Mouse (Mus musculus) heart, embryonic 14.5 days (tissue): Measurements from ENCODE around the gene Elmo2. TPM values are rescaled to one million over a fixed set of nuclear protein-coding genes. Genes with fewer than 3 reads are reported as not detected.

Experiments used
- ATAC-seq: fragments of 200-750 bp; cut with Nextera tagmentation; 2 replicates; pipeline ENCODE4 v1.8.0; 2017; ENCODE audit warnings: low read depth, moderate TSS enrichment; ENCODE audit not compliant: insufficient number of reproducible peaks, insufficient read depth, low FRiP score
- H3K27ac ChIP-seq, 2 experiments: fragments of 200-500 bp in 1 of 2; fragments of 300-500 bp in 1 of 2; sonication (generic) in 1 of 2; replicated peaks in 1 of 2; 2 replicates each; pipeline ENCODE4 v1.5.1; 2012 to 2014; ENCODE audit warnings: low read depth in 2 of 2, low read length in 2 of 2, control low read depth in 1 of 2, mild to moderate bottlenecking in 1 of 2, mixed read lengths in 1 of 2; ENCODE audit not compliant: control insufficient read depth in 1 of 2, insufficient read depth in 1 of 2
- H3K27me3 ChIP-seq: fragments of 300-500 bp; sonication (generic); 2 replicates; pipeline ENCODE4 v1.6.1; 2014; ENCODE audit warnings: mild to moderate bottlenecking, low read length, control low read depth; ENCODE audit not compliant: control insufficient read depth, insufficient read depth
- H3K36me3 ChIP-seq: fragments of 300-500 bp; sonication (generic); 2 replicates; pipeline ENCODE4 v1.6.1; 2014; ENCODE audit warnings: mild to moderate bottlenecking, control low read depth, low read length, mixed read lengths; ENCODE audit not compliant: control insufficient read depth, insufficient read depth
- H3K4me1 ChIP-seq, 2 experiments: fragments of 200-500 bp in 1 of 2; fragments of 300-500 bp in 1 of 2; sonication (generic) in 1 of 2; 2 replicates each; pipeline ENCODE4 v1.6.1; 2012 to 2014; ENCODE audit warnings: low read length in 2 of 2, control low read depth in 1 of 2, mixed read lengths in 1 of 2; ENCODE audit not compliant: control insufficient read depth in 2 of 2, insufficient read depth in 2 of 2
- H3K4me2 ChIP-seq: fragments of 300-500 bp; sonication (generic); 2 replicates; pipeline ENCODE4 v1.6.1; 2014; ENCODE audit warnings: mild to moderate bottlenecking, low read length
- H3K4me3 ChIP-seq, 2 experiments: fragments of 200-500 bp in 1 of 2; fragments of 300-500 bp in 1 of 2; sonication (generic) in 1 of 2; 2 replicates each; pipeline ENCODE4 v1.5.1; 2012 to 2014; ENCODE audit warnings: low read length in 2 of 2, mild to moderate bottlenecking in 2 of 2, control low read depth in 1 of 2, low read depth in 1 of 2, moderate library complexity in 1 of 2; ENCODE audit not compliant: control insufficient read depth in 1 of 2, insufficient read depth in 1 of 2
- H3K9ac ChIP-seq: fragments of 300-500 bp; sonication (generic); 2 replicates; pipeline ENCODE4 v1.6.1; 2014; ENCODE audit warnings: mild to moderate bottlenecking, low read length
- H3K9me3 ChIP-seq: fragments of 300-500 bp; sonication (generic); 2 replicates; pipeline ENCODE4 v1.6.1; 2016; ENCODE audit warnings: low read length, control low read depth; ENCODE audit not compliant: control insufficient read depth
- WGBS: fragments of 180-500 bp; shearing (Covaris S2); extraction: QIAGEN DNeasy Blood & Tissue Kit; methylation state at CpG from one replicate; pipeline ENCODE4 v1.1.7; 2014; 5-methylcytosine and 5-hydroxymethylcytosine counted together
- polyA plus RNA-seq: library from polyadenylated mRNA; unstranded; fragments of >200 nt; fragmentation: Nextera tagmentation; extraction: Ambion mirVana; gene quantifications from 2 replicates; pipeline ENCODE4 v1.2.1, GENCODE M21; 2014

The Elmo2 gene
- polyA plus RNA-seq, 1 experiment from 2014 or later: 40.1 TPM

DNA sequence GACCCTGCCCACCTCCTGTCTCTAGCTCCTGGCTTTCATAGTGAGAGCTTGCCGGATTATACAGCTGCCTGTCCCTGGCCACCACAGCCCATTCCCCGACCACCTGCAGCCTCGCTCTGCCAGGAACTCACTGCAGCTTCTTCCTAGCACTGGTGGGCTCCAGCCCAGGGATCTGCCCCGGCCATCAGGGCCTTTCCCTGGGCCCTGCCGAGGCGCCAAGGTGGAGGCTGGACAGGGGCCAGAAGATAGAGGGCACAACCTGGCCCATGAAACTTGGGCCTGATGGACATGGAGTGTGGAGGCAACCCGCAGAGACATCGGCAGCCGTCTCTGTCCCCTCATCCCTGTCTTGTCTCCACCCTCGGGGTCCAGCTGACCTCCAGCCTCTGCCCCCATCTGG, 70.1 kb downstream of the Elmo2 start:
- Histone ChIP-seq H3K9ac (no peak overlapping the region), H3K4me3 (no peak overlapping the region), H3K36me3 (no peaks in the 10 kb centered on the region), H3K4me2 (no peak overlapping the region), H3K27ac (no peak overlapping the region), H3K4me1 (no peaks in the 10 kb centered on the region), H3K9me3 (no peaks in the 10 kb centered on the region), H3K27me3 (peaks cover 68% of the 10 kb centered on the region)
- 63% methylated on average over 10 of the region's 10 CpGs for WGBS
- no peak for ATAC-seq

DNA sequence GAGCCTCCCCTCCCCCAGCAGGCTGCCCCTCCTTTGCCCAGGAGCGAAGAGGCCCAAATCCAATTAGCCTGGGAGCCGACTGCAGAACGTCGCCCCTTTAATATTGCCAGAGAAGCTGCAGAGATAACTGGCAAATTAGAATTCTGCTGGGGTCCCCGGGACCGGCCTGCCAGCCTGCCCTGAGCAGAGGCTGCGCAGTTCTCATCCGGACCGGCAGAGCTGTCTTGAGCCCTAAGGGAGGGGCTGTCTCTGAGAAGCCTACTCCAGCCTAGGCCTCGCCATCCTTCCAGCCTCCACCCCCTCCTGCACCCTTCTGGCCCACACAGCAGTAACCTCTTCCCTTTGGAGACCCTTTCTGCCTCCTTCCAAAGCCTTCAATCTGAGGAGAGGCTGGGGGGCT, 72.4 kb downstream of the Elmo2 start:
- Histone ChIP-seq H3K9ac (no peak overlapping the region), H3K27me3 (peaks cover 82% of the 10 kb centered on the region), H3K9me3 (no peaks in the 10 kb centered on the region), H3K4me2 (no peak overlapping the region), H3K27ac (no peak overlapping the region), H3K4me1 (no peaks in the 10 kb centered on the region), H3K4me3 (no peak overlapping the region), H3K36me3 (no peaks in the 10 kb centered on the region)
- no peak for ATAC-seq
- 7% methylated on average over 10 of the region's 10 CpGs for WGBS

DNA sequence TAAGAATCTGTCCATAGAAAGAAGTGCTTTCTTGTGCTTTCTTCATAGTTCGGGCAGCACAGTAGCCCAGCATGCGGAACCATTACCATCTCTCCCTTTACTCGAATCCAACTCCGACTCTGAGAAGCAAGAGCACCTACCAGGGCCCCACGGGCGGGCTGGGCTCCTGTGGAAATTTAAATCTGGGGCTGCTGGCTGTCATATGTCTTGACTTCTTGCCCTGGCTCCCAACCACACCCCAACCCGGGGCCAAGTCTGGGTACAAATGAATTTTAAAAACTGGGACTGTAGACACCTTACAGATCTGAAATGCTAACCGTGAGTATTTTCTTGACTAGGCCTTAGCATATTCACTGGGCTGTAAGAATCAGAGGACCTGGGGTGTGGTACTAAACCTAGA, 73.0 kb downstream of the Elmo2 start:
- 61% methylated on average over 8 of the region's 8 CpGs for WGBS
- no peak overlapping the region for H3K4me2 ChIP-seq

DNA sequence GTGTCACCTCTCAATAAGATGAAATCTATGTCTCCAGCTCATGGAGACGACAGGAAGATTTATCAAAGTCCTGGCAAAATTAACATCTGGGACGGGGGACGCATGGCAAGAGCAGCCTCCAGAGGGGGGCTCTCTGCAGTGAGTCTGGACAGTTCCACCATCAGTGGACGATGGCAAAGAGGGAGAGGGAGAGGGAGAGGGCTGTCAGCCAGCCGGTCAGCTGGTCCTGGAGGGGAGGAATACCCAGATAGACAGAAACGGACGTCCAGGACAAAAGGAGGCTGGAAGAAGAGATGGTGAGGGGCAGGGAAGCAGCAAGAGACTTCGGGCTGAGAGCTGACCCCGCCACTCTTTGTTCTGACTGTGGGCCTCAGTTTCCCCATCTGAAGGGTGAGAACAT, 73.5 kb downstream of the Elmo2 start:
- Histone ChIP-seq H3K9me3 (no peaks in the 10 kb centered on the region), H3K36me3 (no peaks in the 10 kb centered on the region), H3K27ac (no peak overlapping the region), H3K4me3 (no peak overlapping the region), H3K4me1 (no peaks in the 10 kb centered on the region), H3K9ac (no peak overlapping the region), H3K27me3 (peaks cover 84% of the 10 kb centered on the region), H3K4me2 (no peak overlapping the region)
- 50% methylated on average over 9 of the region's 9 CpGs for WGBS
- ATAC-seq: no peak

More for the DNA sequence above, 73.0 kb downstream of the Elmo2 start:
- Histone ChIP-seq H3K27me3 (peaks cover 84% of the 10 kb centered on the region), H3K4me1 (no peaks in the 10 kb centered on the region), H3K9ac (no peak overlapping the region), H3K4me3 (no peak overlapping the region), H3K36me3 (no peaks in the 10 kb centered on the region), H3K9me3 (no peaks in the 10 kb centered on the region), H3K27ac (no peak overlapping the region)
- ATAC-seq: no peak

DNA sequence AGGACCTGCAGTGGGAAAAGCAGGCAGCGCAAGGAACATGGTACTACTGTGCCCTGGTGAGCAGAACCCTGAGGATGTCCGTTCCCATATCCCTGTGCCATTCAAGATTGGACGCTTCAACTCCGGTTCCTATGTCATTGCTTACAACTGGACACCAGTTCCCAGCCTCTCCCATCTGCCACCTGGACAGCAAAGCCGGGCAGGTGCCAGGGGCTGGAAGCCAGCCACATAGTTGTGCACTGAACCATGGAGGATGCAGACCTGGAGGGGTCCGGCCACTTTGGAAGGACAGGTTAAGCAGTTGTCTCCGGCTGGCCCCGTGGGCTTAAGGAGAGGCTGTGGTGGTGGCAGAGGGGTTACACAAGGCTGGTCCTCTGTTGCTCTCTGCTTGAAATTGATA, 73.9 kb downstream of the Elmo2 start:
- peaks cover 84% of the 10 kb centered on the region for H3K27me3 ChIP-seq

DNA sequence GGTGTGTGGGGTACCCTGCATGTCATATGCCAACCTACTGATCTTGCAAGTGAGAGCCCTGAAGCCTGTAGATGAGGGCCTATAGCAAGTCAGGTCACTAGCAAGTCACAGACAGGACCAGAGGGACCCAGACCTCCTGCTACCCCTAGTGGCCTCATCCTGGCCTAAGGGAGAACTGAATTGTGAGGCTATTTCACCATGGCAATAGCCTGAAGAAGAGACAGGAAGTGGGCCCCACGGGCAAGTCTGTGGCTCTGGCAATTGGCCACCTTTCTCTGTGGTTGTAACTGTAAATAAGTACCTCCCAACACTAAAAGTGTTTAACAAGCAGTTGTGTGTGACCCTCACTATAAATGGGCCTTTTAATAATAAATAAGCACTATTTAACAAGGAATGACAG, 75.4 kb downstream of the Elmo2 start:
- 38% methylated on average over 1 of the region's 1 CpGs for WGBS
- ATAC-seq: no peak

More for the DNA sequence above, 73.9 kb downstream of the Elmo2 start:
- Histone ChIP-seq H3K4me2 (no peak overlapping the region), H3K9ac (no peak overlapping the region), H3K4me1 (no peaks in the 10 kb centered on the region), H3K4me3 (no peak overlapping the region), H3K9me3 (no peaks in the 10 kb centered on the region), H3K36me3 (no peaks in the 10 kb centered on the region), H3K27ac (no peak overlapping the region)
- ATAC-seq: no peak
- 80% methylated on average over 8 of the region's 8 CpGs for WGBS

DNA sequence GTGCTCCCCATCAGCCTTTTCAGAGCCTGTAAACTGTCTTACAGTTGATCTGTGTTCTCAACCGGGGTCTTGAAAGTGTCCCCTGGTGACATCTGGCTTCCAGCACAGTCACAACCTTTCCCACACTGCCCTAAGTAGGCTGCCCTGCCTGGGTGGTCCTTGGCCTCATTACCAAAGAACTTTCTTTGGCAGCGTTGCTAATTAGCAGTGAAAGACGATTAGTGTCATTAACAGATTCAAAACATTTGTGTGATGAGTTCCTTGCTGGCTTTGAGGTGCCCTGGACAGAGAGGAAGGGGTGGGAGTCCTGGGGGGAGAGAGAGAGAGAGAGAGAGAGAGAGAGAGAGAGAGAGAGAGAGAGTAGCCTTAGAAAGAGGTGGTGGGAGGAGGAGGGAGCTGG, 77.3 kb downstream of the Elmo2 start:
- H3K9ac ChIP-seq: no peak overlapping the region
- WGBS: 18% methylated on average over 3 of the region's 3 CpGs
- ATAC-seq: no peak
- H3K36me3 ChIP-seq: no peaks in the 10 kb centered on the region
- peaks cover 84% of the 10 kb centered on the region for H3K27me3 ChIP-seq
- no peak overlapping the region for H3K27ac ChIP-seq
- H3K4me3 ChIP-seq: no peak overlapping the region
- no peak overlapping the region for H3K4me2 ChIP-seq
- no peaks in the 10 kb centered on the region for H3K4me1 ChIP-seq
- no peaks in the 10 kb centered on the region for H3K9me3 ChIP-seq

More for the DNA sequence above, 75.4 kb downstream of the Elmo2 start:
- Histone ChIP-seq H3K4me1 (no peaks in the 10 kb centered on the region), H3K4me2 (no peak overlapping the region), H3K9ac (no peak overlapping the region), H3K27ac (no peak overlapping the region), H3K9me3 (no peaks in the 10 kb centered on the region), H3K27me3 (peaks cover 85% of the 10 kb centered on the region), H3K4me3 (no peak overlapping the region), H3K36me3 (no peaks in the 10 kb centered on the region)

DNA sequence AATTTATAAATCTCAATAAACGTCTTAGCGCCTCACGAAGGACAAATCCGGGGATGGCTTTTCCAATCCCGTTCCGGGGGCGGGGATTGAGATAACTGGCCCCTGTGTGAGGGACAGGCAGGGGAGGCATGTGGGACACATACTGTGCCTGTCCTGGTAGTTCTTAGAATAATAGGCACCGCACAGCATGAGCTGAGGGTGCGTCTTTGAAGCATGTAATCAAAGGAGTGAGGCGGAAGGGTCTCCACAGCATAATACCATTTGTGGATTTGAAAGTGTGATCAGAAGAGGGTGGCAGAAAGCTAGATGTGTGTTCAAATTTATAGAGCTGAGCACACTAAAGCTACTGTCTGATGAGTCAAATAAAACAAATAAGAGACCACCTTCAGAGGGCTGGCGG, 79.9 kb downstream of the Elmo2 start:
- ATAC-seq: no peak
- H3K4me1 ChIP-seq: no peaks in the 10 kb centered on the region
- no peaks in the 10 kb centered on the region for H3K9me3 ChIP-seq
- 9% methylated on average over 11 of the region's 11 CpGs for WGBS
- H3K36me3 ChIP-seq: no peaks in the 10 kb centered on the region
- H3K4me2 ChIP-seq: no peak overlapping the region
- H3K9ac ChIP-seq: no peak overlapping the region
- peaks cover 84% of the 10 kb centered on the region for H3K27me3 ChIP-seq
- no peak overlapping the region for H3K27ac ChIP-seq
- H3K4me3 ChIP-seq: no peak overlapping the region
